Mouse (Mus musculus) liver, embryonic 14.5 days (tissue): ENCODE data around the gene Dpep2nb. TPM values are rescaled to one million over a fixed set of nuclear protein-coding genes. Genes with fewer than 3 reads are reported as not detected.

Experiments used
- ATAC-seq: fragments of 200-750 bp; cut with Nextera tagmentation; 2 replicates; pipeline ENCODE4 v1.8.0; 2017; ENCODE audit warnings: moderate number of reproducible peaks, mild to moderate bottlenecking, moderate library complexity; ENCODE audit not compliant: insufficient read depth
- DNase-seq, 3 experiments: peaks; one replicate each; pipeline ENCODE4 v3.0.0-alpha.2; 2012 to 2013; ENCODE audit warnings: low read depth in 3 of 3, low spot score in 3 of 3
- H3K27ac ChIP-seq: fragments of 300-500 bp; sonication (generic); 2 replicates; pipeline ENCODE4 v1.5.1; 2014; ENCODE audit warnings: moderate library complexity, mild to moderate bottlenecking, control low read depth, inconsistent platforms
- H3K27me3 ChIP-seq: fragments of 300-500 bp; sonication (generic); 2 replicates; pipeline ENCODE4 v1.6.1; 2014; ENCODE audit warnings: mild to moderate bottlenecking, low read length, moderate library complexity; ENCODE audit not compliant: control insufficient read depth, insufficient read depth
- H3K36me3 ChIP-seq: fragments of 300-500 bp; sonication (generic); replicated peaks from 2 replicates; pipeline ENCODE4 v1.6.1; 2014; ENCODE audit warnings: low read depth; ENCODE audit not compliant: control insufficient read depth, insufficient read depth
- H3K4me1 ChIP-seq, 2 experiments: fragments of 200-500 bp in 1 of 2; fragments of 300-500 bp in 1 of 2; sonication (generic) in 1 of 2; replicated peaks; 2 replicates each; pipeline ENCODE4 v1.6.1; 2012 to 2014; ENCODE audit warnings: antibody characterized with exemption in 1 of 2, inconsistent platforms in 1 of 2, low read length in 1 of 2; ENCODE audit not compliant: control insufficient read depth in 2 of 2, insufficient read depth in 2 of 2
- H3K4me2 ChIP-seq: fragments of 300-500 bp; sonication (generic); 2 replicates; pipeline ENCODE4 v1.6.1; 2014; ENCODE audit warnings: low read depth, mild to moderate bottlenecking, control low read depth, moderate library complexity
- H3K4me3 ChIP-seq, 2 experiments: fragments of 200-500 bp in 1 of 2; fragments of 300-500 bp in 1 of 2; sonication (generic) in 1 of 2; 2 replicates each; pipeline ENCODE4 v1.5.1; 2012 to 2014; ENCODE audit warnings: low read depth in 2 of 2, low read length in 2 of 2, mild to moderate bottlenecking in 2 of 2, control low read depth in 1 of 2, inconsistent platforms in 1 of 2, moderate library complexity in 1 of 2; ENCODE audit not compliant: insufficient read depth in 1 of 2
- H3K9ac ChIP-seq: fragments of 300-500 bp; sonication (generic); replicated peaks from 2 replicates; pipeline ENCODE4 v1.6.1; 2014; ENCODE audit warnings: mild to moderate bottlenecking, control low read depth, moderate library complexity
- H3K9me3 ChIP-seq: fragments of 300-500 bp; sonication (generic); 2 replicates; pipeline ENCODE4 v1.6.1; 2016; ENCODE audit warnings: low read length, mixed read lengths; ENCODE audit not compliant: control insufficient read depth
- CTCF ChIP-seq: IDR thresholded peaks from 2 replicates; pipeline ENCODE4 v1.5.1; 2016; ENCODE audit warnings: antibody characterized with exemption, low read depth, control low read depth
- EP300 ChIP-seq: IDR thresholded peaks from 2 replicates; pipeline ENCODE4 v1.6.1; 2016; ENCODE audit warnings: antibody characterized with exemption, low read depth
- WGBS: fragments of 180-500 bp; shearing (Covaris S2); extraction: QIAGEN DNeasy Blood & Tissue Kit; methylation state at CpG from one replicate; pipeline ENCODE4 v1.1.7; 2014; ENCODE audit not compliant: insufficient replicate concordance; 5-methylcytosine and 5-hydroxymethylcytosine counted together
- microRNA-seq: library from miRNA; unstranded; fragments of <30 nt; microRNA quantifications from one replicate; pipeline ENCODE4, GENCODE M21; 2016
- polyA plus RNA-seq, 2 experiments: library from polyadenylated mRNA; depleted of rRNA in 1 of 2; stranded (reverse) in 1 of 2; unstranded in 1 of 2; fragments of >200 nt; fragmentation: Nextera tagmentation in 1 of 2; extraction: Ambion mirVana in 1 of 2; gene quantifications; 2 replicates each; pipeline versions ENCODE4 v1.2.1 to v1.2.3; 2012 to 2014

Gene Dpep2nb
- polyA plus RNA-seq, 2 experiments, result not detected

DNA sequence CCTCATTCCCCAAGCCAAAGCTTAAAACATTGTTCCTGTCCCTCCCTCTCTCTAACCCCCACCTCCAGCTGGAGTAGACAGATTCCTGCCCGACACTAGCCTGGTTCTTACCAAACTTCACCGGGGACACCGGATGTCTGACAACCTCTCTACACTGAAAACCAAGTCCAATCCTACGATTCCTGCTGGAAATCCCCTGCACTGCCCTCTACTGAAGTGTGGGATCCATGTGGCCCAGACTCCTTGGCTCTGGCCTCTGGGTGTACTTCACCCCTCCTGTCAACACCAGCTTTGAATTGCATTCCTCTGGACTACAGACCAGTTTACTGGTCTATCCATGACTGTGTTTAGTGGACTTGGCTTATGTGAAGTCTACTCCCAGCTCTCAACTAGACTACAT, 49.2 kb downstream of the Dpep2nb start:
- Histone ChIP-seq H3K27me3 (no peaks in the 10 kb centered on the region), H3K4me3 (no peak overlapping the region), H3K36me3 (peaks cover 12% of the 10 kb centered on the region), H3K9me3 (no peaks in the 10 kb centered on the region), H3K4me2 (no peak overlapping the region), H3K27ac (no peak overlapping the region), H3K4me1 (peaks cover 0 to 8% of the 10 kb centered on the region in 2 experiments; a peak in 3 of 4 replicates), H3K9ac (no peak overlapping the region)
- ATAC-seq (no peak), DNase-seq (no peak)
- no peak for TF ChIP-seq CTCF
- TF ChIP-seq EP300, result no peak
- WGBS, result 86% methylated on average over 4 of the region's 4 CpGs

- Histone ChIP-seq H3K36me3 (peaks cover 17% of the 10 kb centered on the region), H3K4me2 (no peak overlapping the region), H3K27ac (no peak overlapping the region), H3K9ac (no peak overlapping the region), H3K9me3 (no peaks in the 10 kb centered on the region), H3K4me1 (no peaks in the 10 kb centered on the region), H3K4me3 (no peak overlapping the region), H3K27me3 (no peaks in the 10 kb centered on the region)
- DNase-seq, result no peak
- TF ChIP-seq CTCF (no peak), EP300 (no peak)
- ATAC-seq, result no peak
- WGBS, result 65% methylated on average over 7 of the region's 7 CpGs
These were observed 54.6 kb downstream of the Dpep2nb start for GRCm38 (mm10) chr8:105951057-105951659.

DNA sequence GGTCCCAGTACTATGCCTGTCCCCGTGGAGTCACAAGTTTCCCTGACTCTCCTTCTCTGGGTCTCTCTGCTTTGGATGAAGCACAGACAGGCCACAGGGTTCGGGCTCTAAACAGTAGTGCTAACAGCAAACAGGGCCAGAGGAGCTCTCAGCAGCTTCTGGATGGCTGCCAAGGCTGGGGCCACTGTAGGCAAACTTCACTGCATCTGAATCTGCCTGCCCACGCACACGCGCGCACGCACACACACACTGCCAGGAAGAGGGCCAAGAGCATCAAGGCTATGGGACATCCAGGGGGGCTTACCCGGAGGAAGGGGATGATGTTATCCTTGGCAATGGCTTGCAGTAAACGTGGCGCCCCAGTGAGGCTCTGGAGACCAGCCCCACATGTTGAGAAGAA, 56.4 kb downstream of the Dpep2nb start:
- Histone ChIP-seq H3K9ac (no peak overlapping the region), H3K27me3 (no peaks in the 10 kb centered on the region), H3K36me3 (peaks cover 18% of the 10 kb centered on the region), H3K4me3 (no peak overlapping the region), H3K4me2 (no peak overlapping the region), H3K4me1 (no peaks in the 10 kb centered on the region), H3K27ac (no peak overlapping the region), H3K9me3 (no peaks in the 10 kb centered on the region)
- 80% methylated on average over 10 of the region's 10 CpGs for WGBS
- TF ChIP-seq CTCF, result no peak
- TF ChIP-seq EP300, result no peak
- no peak for DNase-seq
- no peak for ATAC-seq

Small RNA genes within 50 kb of the gene (microRNA-seq; reads per million reads assigned to microRNA genes)
- gene Mir7074, result not detected

Other genes with a start within 250 kb of the Dpep2nb start
- gene Gfod2, start 247.3 kb downstream of the Dpep2nb start, polyA plus RNA-seq (2012; rRNA removed), result 0.84 and 0.93 TPM in 2 replicates
- gene Gfod2, start 247.3 kb downstream of the Dpep2nb start, polyA plus RNA-seq (2014; fragmentation: Nextera tagmentation; extraction: Ambion mirVana), result 1.1 and 1.8 TPM in 2 replicates
- 57.2 and 60.6 TPM in 2 replicates for gene Ranbp10, start 178.6 kb downstream of the Dpep2nb start, polyA plus RNA-seq (2012; rRNA removed)
- 37.0 and 42.0 TPM in 2 replicates for gene Ranbp10, start 178.6 kb downstream of the Dpep2nb start, polyA plus RNA-seq (2014; fragmentation: Nextera tagmentation; extraction: Ambion mirVana)
- 0.04 and 0.06 TPM in 2 replicates for gene Tsnaxip1, start 178.2 kb downstream of the Dpep2nb start, polyA plus RNA-seq (2012; rRNA removed)
- 0.06 TPM in 1 of 2 replicates, not detected in the other for gene Tsnaxip1, start 178.2 kb downstream of the Dpep2nb start, polyA plus RNA-seq (2014; fragmentation: Nextera tagmentation; extraction: Ambion mirVana)
- 24.6 and 25.4 TPM in 2 replicates for gene Cenpt, start 152.7 kb downstream of the Dpep2nb start, polyA plus RNA-seq (2012; rRNA removed)
- gene Cenpt, start 152.7 kb downstream of the Dpep2nb start, polyA plus RNA-seq (2014; fragmentation: Nextera tagmentation; extraction: Ambion mirVana), result 15.0 and 18.2 TPM in 2 replicates
- gene Thap11, start 150.8 kb downstream of the Dpep2nb start, polyA plus RNA-seq (2012; rRNA removed), result 26.2 TPM in 2 replicates
- 25.5 and 29.5 TPM in 2 replicates for gene Thap11, start 150.8 kb downstream of the Dpep2nb start, polyA plus RNA-seq (2014; fragmentation: Nextera tagmentation; extraction: Ambion mirVana)
- 40.5 and 83.2 TPM in 2 replicates for gene Nutf2, start 145.4 kb downstream of the Dpep2nb start, polyA plus RNA-seq (2012; rRNA removed)
- 139 TPM in 2 replicates for gene Nutf2, start 145.4 kb downstream of the Dpep2nb start, polyA plus RNA-seq (2014; fragmentation: Nextera tagmentation; extraction: Ambion mirVana)
- gene Edc4, start 125.1 kb downstream of the Dpep2nb start, polyA plus RNA-seq (2012; rRNA removed), result 17.5 and 21.6 TPM in 2 replicates
- gene Edc4, start 125.1 kb downstream of the Dpep2nb start, polyA plus RNA-seq (2014; fragmentation: Nextera tagmentation; extraction: Ambion mirVana), result 9.9 and 10.7 TPM in 2 replicates
- 0.22 and 0.42 TPM in 2 replicates for gene Nrn1l, start 112.4 kb downstream of the Dpep2nb start, polyA plus RNA-seq (2012; rRNA removed)
- not detected in 2 replicates for gene Nrn1l, start 112.4 kb downstream of the Dpep2nb start, polyA plus RNA-seq (2014; fragmentation: Nextera tagmentation; extraction: Ambion mirVana)
- 9.8 and 12.3 TPM in 2 replicates for gene Pskh1, start 105.5 kb downstream of the Dpep2nb start, polyA plus RNA-seq (2012; rRNA removed)
- gene Pskh1, start 105.5 kb downstream of the Dpep2nb start, polyA plus RNA-seq (2014; fragmentation: Nextera tagmentation; extraction: Ambion mirVana), result 6.2 and 8.0 TPM in 2 replicates
- 1.0 and 1.1 TPM in 2 replicates for gene Ctrl, start 72.1 kb downstream of the Dpep2nb start, polyA plus RNA-seq (2012; rRNA removed)
- 0.27 and 0.39 TPM in 2 replicates for gene Ctrl, start 72.1 kb downstream of the Dpep2nb start, polyA plus RNA-seq (2014; fragmentation: Nextera tagmentation; extraction: Ambion mirVana)
- 49.8 and 51.8 TPM in 2 replicates for gene Psmb10, start 67.5 kb downstream of the Dpep2nb start, polyA plus RNA-seq (2012; rRNA removed)
- gene Psmb10, start 67.5 kb downstream of the Dpep2nb start, polyA plus RNA-seq (2014; fragmentation: Nextera tagmentation; extraction: Ambion mirVana), result 61.5 and 68.5 TPM in 2 replicates
- gene Lcat, start 62.6 kb downstream of the Dpep2nb start, polyA plus RNA-seq (2012; rRNA removed), result 40.2 and 41.2 TPM in 2 replicates
- gene Lcat, start 62.6 kb downstream of the Dpep2nb start, polyA plus RNA-seq (2014; fragmentation: Nextera tagmentation; extraction: Ambion mirVana), result 47.0 and 50.7 TPM in 2 replicates
- 8.3 and 11.1 TPM in 2 replicates for gene Slc12a4, start 39.9 kb downstream of the Dpep2nb start, polyA plus RNA-seq (2012; rRNA removed)
- 6.9 and 8.9 TPM in 2 replicates for gene Slc12a4, start 39.9 kb downstream of the Dpep2nb start, polyA plus RNA-seq (2014; fragmentation: Nextera tagmentation; extraction: Ambion mirVana)
- gene Dpep3, start 26.5 kb downstream of the Dpep2nb start, polyA plus RNA-seq (2012; rRNA removed), result not detected in 2 replicates
- not detected in 2 replicates for gene Dpep3, start 26.5 kb downstream of the Dpep2nb start, polyA plus RNA-seq (2014; fragmentation: Nextera tagmentation; extraction: Ambion mirVana)
- 6.8 and 8.7 TPM in 2 replicates for gene Dus2, start 14.6 kb downstream of the Dpep2nb start, polyA plus RNA-seq (2012; rRNA removed)
- gene Dus2, start 14.6 kb downstream of the Dpep2nb start, polyA plus RNA-seq (2014; fragmentation: Nextera tagmentation; extraction: Ambion mirVana), result 9.8 and 10.5 TPM in 2 replicates
- 6.6 and 6.8 TPM in 2 replicates for gene Ddx28, start 5.9 kb upstream of the Dpep2nb start, polyA plus RNA-seq (2012; rRNA removed)
- gene Ddx28, start 5.9 kb upstream of the Dpep2nb start, polyA plus RNA-seq (2014; fragmentation: Nextera tagmentation; extraction: Ambion mirVana), result 9.1 and 9.4 TPM in 2 replicates
- gene Nfatc3, start 52.9 kb upstream of the Dpep2nb start, polyA plus RNA-seq (2012; rRNA removed), result 10.2 TPM in 2 replicates
- 2.6 and 2.7 TPM in 2 replicates for gene Nfatc3, start 52.9 kb upstream of the Dpep2nb start, polyA plus RNA-seq (2014; fragmentation: Nextera tagmentation; extraction: Ambion mirVana)
- 6.7 and 7.7 TPM in 2 replicates for gene Esrp2, start 131.0 kb upstream of the Dpep2nb start, polyA plus RNA-seq (2012; rRNA removed)
- 6.6 and 7.0 TPM in 2 replicates for gene Esrp2, start 131.0 kb upstream of the Dpep2nb start, polyA plus RNA-seq (2014; fragmentation: Nextera tagmentation; extraction: Ambion mirVana)
- 2.8 and 2.9 TPM in 2 replicates for gene Pla2g15, start 144.4 kb upstream of the Dpep2nb start, polyA plus RNA-seq (2012; rRNA removed)
- 2.5 TPM in 2 replicates for gene Pla2g15, start 144.4 kb upstream of the Dpep2nb start, polyA plus RNA-seq (2014; fragmentation: Nextera tagmentation; extraction: Ambion mirVana)
- 3.8 TPM in 2 replicates for gene Slc7a6, start 162.9 kb upstream of the Dpep2nb start, polyA plus RNA-seq (2012; rRNA removed)
- 8.2 and 10.2 TPM in 2 replicates for gene Slc7a6, start 162.9 kb upstream of the Dpep2nb start, polyA plus RNA-seq (2014; fragmentation: Nextera tagmentation; extraction: Ambion mirVana)
- 10.6 and 13.3 TPM in 2 replicates for gene Slc7a6os, start 205.0 kb upstream of the Dpep2nb start, polyA plus RNA-seq (2012; rRNA removed)
- gene Slc7a6os, start 205.0 kb upstream of the Dpep2nb start, polyA plus RNA-seq (2014; fragmentation: Nextera tagmentation; extraction: Ambion mirVana), result 8.9 and 10.2 TPM in 2 replicates
- 10.2 and 11.1 TPM in 2 replicates for gene Prmt7, start 205.0 kb upstream of the Dpep2nb start, polyA plus RNA-seq (2012; rRNA removed)
- gene Prmt7, start 205.0 kb upstream of the Dpep2nb start, polyA plus RNA-seq (2014; fragmentation: Nextera tagmentation; extraction: Ambion mirVana), result 19.1 and 21.2 TPM in 2 replicates